Mouse (Mus musculus) CH12.LX (cell line): Measurements from ENCODE around the gene Foxn2.

ENCODE experiments used
- CTCF ChIP-seq, 2 experiments: IDR thresholded peaks in 1 of 2; conservative IDR thresholded peaks in 1 of 2; 2 replicates each; pipeline ENCODE4 v1.5.1; 2011 to 2012; ENCODE audit warnings: low read depth in 2 of 2, low read length in 2 of 2, improper control_type of control experiment in 1 of 2, inconsistent platforms in 1 of 2, mild to moderate bottlenecking in 1 of 2, moderate library complexity in 1 of 2
- GABPA ChIP-seq: IDR thresholded peaks from 2 replicates; pipeline ENCODE4 v1.6.1; 2012; ENCODE audit warnings: low read depth, low read length, improper control_type of control experiment, inconsistent platforms; ENCODE audit not compliant: insufficient replicate concordance
- JUN ChIP-seq: IDR thresholded peaks from 2 replicates; pipeline ENCODE4 v1.6.1; 2011; ENCODE audit warnings: low read depth, mild to moderate bottlenecking, low read length, improper control_type of control experiment, moderate library complexity; ENCODE audit not compliant: insufficient read depth
- KAT2A ChIP-seq: IDR thresholded peaks from 2 replicates; pipeline ENCODE4 v1.6.1; 2012; ENCODE audit warnings: low read length, improper control_type of control experiment, inconsistent platforms; ENCODE audit not compliant: insufficient replicate concordance
- MAX ChIP-seq: IDR thresholded peaks from 2 replicates; pipeline ENCODE4 v1.6.1; 2011; ENCODE audit warnings: low read length, improper control_type of control experiment
- MAZ ChIP-seq: IDR thresholded peaks from 2 replicates; pipeline ENCODE4 v1.6.1; 2012; ENCODE audit warnings: low read depth, mild to moderate bottlenecking, inconsistent platforms, low read length, improper control_type of control experiment, moderate library complexity
- RAD21 ChIP-seq: IDR thresholded peaks from 2 replicates; pipeline ENCODE4 v1.6.1; 2011; ENCODE audit warnings: low read depth, mild to moderate bottlenecking, low read length, improper control_type of control experiment, moderate library complexity
- UBTF ChIP-seq: IDR thresholded peaks from 2 replicates; pipeline ENCODE4 v1.6.1; 2012; ENCODE audit warnings: low read depth, mild to moderate bottlenecking, inconsistent platforms, low read length, improper control_type of control experiment, moderate library complexity

GRCm38 (mm10) chr17:88508846-88509508 is 68.5 kb downstream of the Foxn2 start:
- TF ChIP-seq MAZ (no peak), UBTF (no peak), MAX (peak; percentile 29; the same call in 1 of the 2 replicates), CTCF (conservative IDR thresholded peaks at IDR 0.05 in 1 of 2, IDR thresholded peaks at IDR 0.05 in 1 of 2; ENCODE audit: low read depth in 2 of 2, low read length in 2 of 2) (no peak), JUN (no peak; the same call in 1 of the 2 replicates), GABPA (no peak), RAD21 (no peak), KAT2A (no peak)
